Mouse (Mus musculus) lung, adult 2 months (tissue): ENCODE results near the gene Gm17359.

Experiments used
- CTCF ChIP-seq: fragments of 200-500 bp; IDR thresholded peaks from 2 replicates; pipeline ENCODE4 v1.5.1; 2011; ENCODE audit warnings: mild to moderate bottlenecking, low read length, control low read depth; ENCODE audit not compliant: insufficient read depth
- POLR2A ChIP-seq: fragments of 200-500 bp; IDR thresholded peaks from 2 replicates; pipeline ENCODE4 v1.6.1; 2011; ENCODE audit warnings: low read depth, mild to moderate bottlenecking, control low read depth, low read length, borderline replicate concordance; ENCODE audit errors: extremely low read depth

DNA sequence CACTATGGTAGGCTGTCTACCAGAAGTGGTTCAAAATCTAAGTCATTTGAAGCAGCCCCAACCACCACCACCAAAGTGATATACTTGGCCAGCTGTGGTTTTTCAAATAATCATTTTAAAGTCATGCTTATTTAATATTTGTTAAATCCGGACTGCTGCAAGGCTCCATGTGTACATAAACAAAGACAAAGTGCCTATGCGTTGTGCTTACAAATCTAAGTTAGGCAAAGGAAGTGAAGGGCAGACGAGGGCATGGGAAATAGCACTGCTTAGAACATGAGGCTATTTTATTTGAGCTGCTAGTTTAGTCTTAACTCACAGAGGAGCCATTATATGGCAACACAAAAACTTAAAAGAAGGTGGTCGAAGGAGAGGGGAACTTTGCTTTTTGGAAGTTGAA, 43.4 kb upstream of the Gm17359 start:
- TF ChIP-seq CTCF (no peak), POLR2A (no peak)
